Mouse (Mus musculus) left cerebral cortex, adult 2 months (tissue): ENCODE data around the gene Aldh6a1. TPM values are rescaled to one million over a fixed set of nuclear protein-coding genes. Genes with fewer than 3 reads are reported as not detected.

ENCODE experiments used
- DNase-seq, 2 experiments: peaks; one replicate each; pipeline ENCODE4 v3.0.0; 2021 to 2022; ENCODE audit warnings: low spot score in 2 of 2, mixed read lengths in 1 of 2; ENCODE audit errors: extremely low spot score in 1 of 2
- H3K27ac ChIP-seq: fragments of 200-600 bp; 2 replicates; pipeline ENCODE4 v1.8.1; 2022
- H3K4me3 ChIP-seq: fragments of 200-600 bp; 2 replicates; pipeline ENCODE4 v1.8.1; 2022
- CTCF ChIP-seq: fragments of 200-600 bp; IDR thresholded peaks from 2 replicates; pipeline ENCODE4 v1.8.1; 2022; ENCODE audit warnings: antibody characterized with exemption, mild to moderate bottlenecking, moderate library complexity
- intact Hi-C: fragments of 180-260 bp; cut with DNase I; formaldehyde crosslinking; loops from one replicate; pipeline ENCODE4 v1.15.1; 2025
- total RNA-seq, 2 experiments: library from RNA; stranded (reverse); gene quantifications; 2 replicates each; pipeline ENCODE4 v1.2.3; 2021

Aldh6a1 gene
- total RNA-seq, 2 experiments from 2014 or later = 42.0 to 42.8 TPM

DNA sequence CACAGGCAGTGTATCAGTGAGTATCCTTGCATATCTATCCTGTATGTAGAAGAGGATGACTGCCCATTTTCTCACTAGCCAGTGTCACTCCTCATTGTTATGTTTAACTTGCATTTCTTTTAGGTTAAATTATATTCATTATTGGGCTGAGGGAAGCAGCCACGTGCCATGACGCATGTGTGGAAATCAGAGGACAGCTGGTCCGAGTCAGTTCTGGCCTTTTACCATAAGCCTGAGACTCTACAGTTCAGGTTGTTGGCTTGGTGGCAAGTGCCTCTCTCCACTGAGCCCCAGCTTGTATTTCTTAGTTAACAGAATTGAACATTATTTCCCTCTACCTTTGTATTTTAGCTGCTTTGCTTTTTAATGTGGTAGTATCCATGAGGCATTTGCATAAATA, 6.1 kb upstream of the Aldh6a1 start:
- Histone ChIP-seq H3K4me3 (no peak overlapping the region), H3K27ac (no peak overlapping the region)
- TF ChIP-seq CTCF = no peak
- DNase-seq = no peak
- intact Hi-C loops = no loop called here

DNA sequence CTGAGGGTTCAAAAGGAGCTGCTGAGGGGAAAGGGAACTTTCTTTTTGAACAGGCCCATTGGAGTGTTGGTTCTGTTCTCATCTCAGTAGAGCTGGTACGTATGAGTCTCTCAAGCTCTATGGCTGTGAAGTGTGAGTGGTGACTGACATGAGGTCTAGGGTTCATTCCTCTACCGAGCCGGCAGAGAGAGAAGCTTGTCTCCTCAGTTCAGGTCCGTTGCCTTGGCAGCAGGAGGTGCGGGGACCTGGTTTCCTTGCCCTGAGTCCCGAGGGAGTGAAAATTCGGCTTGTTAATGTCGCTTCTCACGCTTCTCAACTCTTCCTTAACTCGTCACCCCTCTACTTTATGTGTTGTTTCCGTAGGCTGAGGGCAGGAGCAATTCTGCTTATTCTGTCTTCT, 997 bp upstream of the Aldh6a1 start:
- intact Hi-C loops = no loop called here

DNA sequence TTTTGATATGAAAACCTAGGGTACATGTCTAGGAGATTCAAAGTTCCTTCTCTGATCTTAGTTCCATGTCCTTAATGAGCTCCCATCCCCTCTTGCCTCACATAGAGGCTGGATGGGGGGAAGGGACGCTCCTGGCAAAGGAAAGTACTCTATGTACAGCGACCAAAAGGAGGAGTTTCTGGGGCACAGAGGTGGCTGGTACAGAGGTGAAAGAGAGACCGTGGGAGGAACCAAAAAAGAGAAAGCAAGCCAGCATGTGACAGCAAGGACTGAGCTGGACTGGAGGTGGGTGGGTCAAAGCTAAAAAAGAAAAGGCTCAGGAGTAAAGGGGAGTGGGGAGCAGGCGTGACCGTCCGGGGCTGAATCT, 470 bp downstream of the Aldh6a1 start:
- peak overlapping the region; percentile 91 for H3K27ac ChIP-seq
- no peak for TF ChIP-seq CTCF
- intact Hi-C loops = no loop called here
- DNase-seq = peak in 1 of 2 experiments; percentile 11
- H3K4me3 ChIP-seq = peak overlapping the region; percentile 91

More for the DNA sequence above, 997 bp upstream of the Aldh6a1 start:
- Histone ChIP-seq H3K27ac (peak overlapping the region; percentile 78), H3K4me3 (peak overlapping the region; percentile 91)
- peak in 1 of 2 experiments; percentile 9 for DNase-seq
- TF ChIP-seq CTCF = no peak

DNA sequence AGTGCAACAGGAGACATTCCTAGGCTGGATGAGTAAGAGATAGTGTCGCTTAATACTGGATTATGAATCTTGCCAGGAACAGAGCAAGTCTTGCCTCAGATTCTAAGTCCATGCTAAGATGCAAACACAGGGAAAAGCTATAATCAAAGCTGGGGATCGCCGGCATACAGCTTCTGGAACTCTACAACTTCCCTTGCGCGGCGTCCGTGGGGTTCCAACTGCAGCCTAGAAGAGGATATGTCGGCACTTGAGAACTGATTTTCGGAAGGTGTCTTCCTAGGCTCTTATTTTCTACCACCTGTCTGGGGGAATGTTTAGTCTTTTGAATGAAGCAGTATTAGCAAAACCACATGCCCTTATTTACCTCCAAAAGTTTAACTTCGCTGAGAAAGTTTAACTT, 917 bp downstream of the Aldh6a1 start:
- Histone ChIP-seq H3K4me3 (peak overlapping the region; percentile 91), H3K27ac (peak overlapping the region; percentile 91)
- intact Hi-C loops = no loop called here
- no peak for TF ChIP-seq CTCF
- DNase-seq = no peak

DNA sequence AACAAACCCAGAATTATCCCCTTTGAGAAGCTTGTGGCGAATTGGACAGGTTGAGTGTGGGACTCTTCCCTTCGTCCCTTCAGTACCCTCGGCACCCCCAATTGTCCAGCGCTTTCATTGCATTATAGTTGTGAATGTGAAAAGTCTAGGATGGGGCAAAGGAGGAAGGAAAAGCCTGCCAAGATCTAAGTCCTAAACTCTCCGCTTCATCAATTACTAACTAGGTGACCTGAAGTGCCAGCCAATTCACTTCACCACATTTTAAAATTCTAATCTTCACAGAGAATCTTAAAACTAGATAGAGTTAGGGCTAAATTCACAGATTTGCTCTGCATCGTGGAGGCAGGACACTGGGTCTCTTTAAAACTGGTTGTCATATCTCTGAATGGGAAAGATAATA, 2.6 kb downstream of the Aldh6a1 start:
- TF ChIP-seq CTCF = no peak
- Histone ChIP-seq H3K27ac (no peak overlapping the region), H3K4me3 (no peak overlapping the region)
- DNase-seq = no peak
- intact Hi-C loops = no loop called here

DNA sequence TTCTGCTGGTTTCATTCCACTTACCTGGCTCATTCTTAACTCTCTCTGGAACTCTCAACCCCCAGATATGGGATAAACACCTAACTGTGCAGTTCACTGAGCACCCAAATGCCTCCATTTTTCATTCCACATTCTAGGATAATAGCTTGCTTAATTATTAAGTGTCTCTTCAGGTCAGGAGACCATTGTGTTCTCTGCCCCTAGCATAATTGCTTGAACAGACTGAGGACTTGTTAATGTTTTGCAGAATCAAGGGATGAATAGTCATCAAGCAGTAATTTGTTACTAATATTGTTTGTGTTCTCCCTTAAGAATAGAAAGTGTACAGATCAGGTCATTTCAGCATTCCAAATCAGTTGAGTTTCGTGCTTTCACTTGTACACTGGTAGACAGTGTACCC, 3.4 kb downstream of the Aldh6a1 start:
- no peak for DNase-seq
- TF ChIP-seq CTCF = no peak
- intact Hi-C loops = no loop called here

DNA sequence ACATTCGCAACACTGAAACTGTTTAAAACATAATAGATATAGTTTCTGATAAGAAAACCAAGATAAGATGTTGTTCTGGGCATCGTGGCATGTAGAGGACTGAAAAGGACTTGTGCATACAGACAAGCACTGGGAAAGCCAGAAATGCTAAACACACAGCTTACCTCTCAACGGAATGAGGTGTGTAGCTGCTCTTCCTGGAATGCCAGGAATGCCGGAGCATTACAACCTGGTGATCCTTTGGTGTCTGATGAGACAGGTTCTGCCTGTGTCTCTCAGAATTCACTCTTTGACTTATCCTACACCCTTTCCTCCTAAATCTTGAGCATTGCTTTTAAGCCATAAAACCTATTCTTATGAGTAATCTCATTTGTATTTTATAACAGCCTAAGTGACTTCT, 8.3 kb downstream of the Aldh6a1 start:
- H3K4me3 ChIP-seq = no peak overlapping the region

More for the DNA sequence above, 3.4 kb downstream of the Aldh6a1 start:
- Histone ChIP-seq H3K27ac (no peak overlapping the region), H3K4me3 (no peak overlapping the region)

DNA sequence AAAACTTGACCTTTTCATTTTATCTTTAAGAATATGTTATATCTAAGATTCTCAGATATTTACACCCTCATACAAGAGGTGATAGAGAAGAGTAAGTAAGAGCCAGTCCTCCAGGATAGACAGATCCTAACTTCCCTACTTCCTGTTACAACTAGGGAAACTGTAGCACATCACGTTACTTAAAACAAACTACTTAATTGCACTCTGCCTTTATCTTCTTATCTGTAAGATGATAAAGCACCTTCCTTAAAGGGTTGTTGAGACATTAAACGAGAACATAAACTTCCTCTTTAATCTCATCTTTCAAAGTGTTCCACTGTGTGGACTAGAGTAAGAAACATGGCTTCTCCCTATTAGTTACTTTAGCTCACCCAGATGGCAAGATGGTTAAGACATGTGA, 12.1 kb downstream of the Aldh6a1 start:
- Histone ChIP-seq H3K4me3 (no peak overlapping the region), H3K27ac (no peak overlapping the region)
- intact Hi-C loops = no loop called here
- no peak for DNase-seq
- TF ChIP-seq CTCF = no peak

More for the DNA sequence above, 8.3 kb downstream of the Aldh6a1 start:
- no peak for TF ChIP-seq CTCF
- intact Hi-C loops = no loop called here
- H3K27ac ChIP-seq = no peak overlapping the region
- no peak for DNase-seq

DNA sequence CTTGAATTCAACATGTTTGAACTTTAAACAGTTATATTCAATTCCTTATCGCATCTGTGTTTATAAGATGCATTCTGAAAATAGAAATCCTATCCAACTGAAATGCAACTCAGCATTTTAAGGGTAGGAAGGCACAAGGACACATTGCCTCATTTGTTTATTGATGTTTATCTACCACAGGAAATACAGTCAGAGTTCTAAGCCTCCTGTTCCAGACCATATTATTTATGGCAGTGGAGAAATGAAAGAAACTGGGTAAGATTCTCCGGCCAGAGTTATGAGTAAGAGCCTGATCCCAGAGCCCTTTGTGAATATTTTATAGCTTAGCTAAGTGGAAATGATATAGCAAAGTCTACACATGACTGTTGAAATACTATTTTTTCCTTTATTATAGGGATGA, 21.0 kb downstream of the Aldh6a1 start:
- intact Hi-C loops = no loop called here
- TF ChIP-seq CTCF = no peak
- Histone ChIP-seq H3K27ac (no peak overlapping the region), H3K4me3 (no peak overlapping the region)
- no peak for DNase-seq

DNA sequence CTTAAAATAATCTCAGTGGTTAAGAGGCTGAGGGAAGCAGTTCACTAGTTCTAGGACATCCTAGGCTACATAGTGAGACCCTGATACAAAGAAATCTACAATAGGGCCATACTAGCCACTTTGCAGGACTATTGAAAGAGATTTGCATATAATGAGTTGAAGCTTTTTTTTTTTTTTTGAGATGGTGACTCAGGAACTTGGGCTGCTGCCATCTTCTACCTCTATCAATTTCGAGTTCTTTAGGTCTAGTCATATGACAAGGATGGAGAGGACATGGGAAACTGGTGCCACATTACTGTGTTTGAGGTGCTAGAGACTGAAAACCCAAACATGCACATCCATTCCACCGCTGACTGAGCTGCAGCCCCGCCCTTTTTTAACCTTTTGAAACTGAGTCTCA, 26.8 kb downstream of the Aldh6a1 start:
- intact Hi-C loops = no loop called here
- no peak overlapping the region for H3K4me3 ChIP-seq

DNA sequence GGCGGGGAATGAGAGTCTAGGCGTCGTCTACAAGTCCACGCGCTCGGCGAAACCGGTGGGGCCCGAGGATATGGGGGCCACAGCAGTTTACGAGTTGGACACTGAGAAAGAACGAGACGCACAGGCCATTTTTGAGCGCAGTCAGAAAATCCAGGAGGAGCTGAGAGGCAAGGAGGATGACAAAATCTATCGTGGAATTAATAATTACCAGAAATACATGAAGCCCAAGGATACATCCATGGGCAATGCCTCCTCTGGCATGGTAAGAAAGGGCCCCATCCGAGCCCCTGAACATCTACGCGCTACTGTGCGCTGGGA, 33.2 kb downstream of the Aldh6a1 start:
- intact Hi-C loops = no loop called here
- TF ChIP-seq CTCF = no peak
- peak overlapping the region; percentile 33 for H3K27ac ChIP-seq
- no peak for DNase-seq
- H3K4me3 ChIP-seq = peak overlapping the region; percentile 64

More for the DNA sequence above, 26.8 kb downstream of the Aldh6a1 start:
- TF ChIP-seq CTCF = no peak
- no peak for DNase-seq
- H3K27ac ChIP-seq = no peak overlapping the region

DNA sequence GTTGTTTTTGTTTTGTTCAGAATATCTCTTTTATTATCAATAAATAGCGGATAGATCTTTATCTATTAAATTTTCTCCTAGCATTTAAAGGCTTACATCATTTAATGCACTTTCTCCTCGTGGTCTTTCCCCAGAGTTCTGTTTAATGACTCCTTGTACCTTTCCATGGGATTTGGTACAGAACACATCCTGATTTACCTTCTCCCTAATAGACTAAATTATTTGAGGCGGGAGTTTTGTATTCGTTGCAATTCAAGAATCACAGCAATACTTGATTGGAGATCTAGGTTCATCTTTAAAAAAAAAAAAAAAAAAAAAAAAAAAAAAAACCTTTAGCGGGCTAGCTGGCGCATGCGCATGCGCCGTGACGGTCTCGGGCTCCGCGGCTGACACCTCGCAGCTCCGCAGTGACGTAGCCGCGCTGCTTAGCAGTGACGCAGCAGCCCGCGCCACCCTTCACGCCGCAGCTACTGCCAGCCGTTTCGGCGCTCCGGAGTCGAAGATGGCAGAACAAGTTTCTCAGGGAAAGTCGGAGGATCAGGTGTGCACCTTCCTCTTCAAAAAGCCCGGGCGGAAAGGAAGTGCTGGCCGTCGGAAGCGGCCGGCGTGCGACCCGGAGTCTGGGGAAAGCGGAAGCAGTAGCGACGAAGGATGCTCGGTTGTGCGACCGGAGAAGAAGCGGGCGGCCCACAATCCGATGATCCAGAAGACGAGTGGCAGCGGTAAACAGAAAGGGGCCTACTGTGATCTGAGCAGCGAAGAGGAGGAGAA, 33.8 kb downstream of the Aldh6a1 start, which contains the start of gene Rnf113a2:
Rnf113a2 (plus strand) TSS at position 363 of the 771 bp plus-strand sequence.
- TF ChIP-seq CTCF = no peak
- Histone ChIP-seq H3K4me3 (peak within 1 kb of the TSS; percentile 64), H3K27ac (peak within 1 kb of the TSS; percentile 33)
- intact Hi-C loops = no loop called here
- DNase-seq = peak; percentile 84 to 88
